Mouse (Mus musculus): ENCODE results near the gene Slc1a5.

DNA sequence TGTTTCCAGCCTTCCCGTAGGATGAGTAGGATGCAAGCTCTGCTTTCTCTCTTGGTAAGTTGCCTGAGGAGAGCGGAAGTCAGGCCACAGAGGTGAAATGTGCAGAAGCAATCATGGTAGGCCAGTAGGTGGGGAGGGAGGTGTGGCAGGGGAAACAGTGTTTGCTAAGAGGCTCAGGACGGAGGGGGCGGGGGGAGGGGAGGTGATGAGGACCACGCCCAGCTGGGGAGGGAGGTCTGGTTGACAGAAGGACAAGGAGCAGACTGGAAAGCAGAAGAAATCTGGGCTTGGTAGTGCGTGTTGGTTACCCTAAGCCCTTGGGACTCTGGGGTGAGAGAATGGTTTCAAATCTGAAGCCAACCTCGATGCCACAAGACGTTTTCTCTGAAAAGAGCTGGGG is 20.8 kb upstream of the Slc1a5 start:
- TF ChIP-seq CTCF (conservative IDR thresholded peaks at IDR 0.05; ENCODE audit: low read length) (no peak), NANOG (IDR thresholded peaks at IDR 0.05; ENCODE audit: borderline replicate concordance, low read length) (no peak)
